Mouse (Mus musculus): ENCODE measurements around the gene Aox4. TPM values are rescaled to one million over a fixed set of nuclear protein-coding genes. Genes with fewer than 3 reads are reported as not detected.

Aox4 gene
- polyA plus RNA-seq, 1 experiment from 2014 or later = 0.07 TPM

- no peaks in the 10 kb centered on the region for H3K4me1 ChIP-seq (replicated peaks; ENCODE audit: control insufficient read depth, insufficient read depth, low read length)
- 77% methylated on average over 13 of the region's 13 CpGs for whole genome bisulfite sequencing
- H3K27me3 ChIP-seq (ENCODE audit: control insufficient read depth, insufficient read depth, low read length) = no peaks in the 10 kb centered on the region
- no peak overlapping the region for H3K9ac ChIP-seq (ENCODE audit: low read length)
- no peak overlapping the region for H3K27ac ChIP-seq (ENCODE audit: low read depth, low read length)
- DNase-seq (ENCODE audit: low spot score) = no peak
- no peak for ATAC-seq (replicated peaks; ENCODE audit: low FRiP score)
- no peak overlapping the region for H3K4me3 ChIP-seq (ENCODE audit: low read depth, low read length)
- H3K9me3 ChIP-seq (ENCODE audit: control insufficient read depth, low read length) = no peaks in the 10 kb centered on the region
- no peak overlapping the region for H3K4me2 ChIP-seq (ENCODE audit: low read depth, low read length, severe bottlenecking)
- no peaks in the 10 kb centered on the region for H3K36me3 ChIP-seq (ENCODE audit: control insufficient read depth, insufficient read depth, low read length)
These were observed 70.9 kb downstream of the Aox4 start for GRCm38 (mm10) chr1:58280939-58281624.

GRCm38 (mm10) chr1:58281625-58281988 is 71.4 kb downstream of the Aox4 start:
- H3K36me3 ChIP-seq (ENCODE audit: control insufficient read depth, insufficient read depth, low read length) = no peaks in the 10 kb centered on the region

GRCm38 (mm10) chr1:58284505-58284904 is 74.3 kb downstream of the Aox4 start:
- Histone ChIP-seq H3K4me2 (ENCODE audit: low read depth, low read length, severe bottlenecking) (no peak overlapping the region), H3K9me3 (ENCODE audit: control insufficient read depth, low read length) (no peaks in the 10 kb centered on the region), H3K36me3 (ENCODE audit: control insufficient read depth, insufficient read depth, low read length) (no peaks in the 10 kb centered on the region), H3K4me3 (ENCODE audit: low read depth, low read length) (no peak overlapping the region), H3K9ac (ENCODE audit: low read length) (no peak overlapping the region), H3K4me1 (replicated peaks; ENCODE audit: control insufficient read depth, insufficient read depth, low read length) (no peaks in the 10 kb centered on the region), H3K27me3 (ENCODE audit: control insufficient read depth, insufficient read depth, low read length) (no peaks in the 10 kb centered on the region), H3K27ac (ENCODE audit: low read depth, low read length) (no peak overlapping the region)
- DNase-seq (ENCODE audit: low spot score) = no peak
- no peak for ATAC-seq (replicated peaks; ENCODE audit: low FRiP score)
- WGBS = 70% methylated on average over 7 of the region's 7 CpGs

More at GRCm38 (mm10) chr1:58281625-58281988, 71.4 kb downstream of the Aox4 start:
- Histone ChIP-seq H3K4me3 (ENCODE audit: low read depth, low read length) (no peak overlapping the region), H3K9ac (ENCODE audit: low read length) (no peak overlapping the region), H3K9me3 (ENCODE audit: control insufficient read depth, low read length) (no peaks in the 10 kb centered on the region), H3K4me2 (ENCODE audit: low read depth, low read length, severe bottlenecking) (no peak overlapping the region), H3K27ac (ENCODE audit: low read depth, low read length) (no peak overlapping the region), H3K27me3 (ENCODE audit: control insufficient read depth, insufficient read depth, low read length) (no peaks in the 10 kb centered on the region), H3K4me1 (replicated peaks; ENCODE audit: control insufficient read depth, insufficient read depth, low read length) (no peaks in the 10 kb centered on the region)
- ATAC-seq (replicated peaks; ENCODE audit: low FRiP score) (no peak), DNase-seq (ENCODE audit: low spot score) (no peak)
- 72% methylated on average over 4 of the region's 4 CpGs for WGBS

GRCm38 (mm10) chr1:58288091-58288490 is 77.9 kb downstream of the Aox4 start:
- Histone ChIP-seq H3K36me3 (ENCODE audit: control insufficient read depth, insufficient read depth, low read length) (no peaks in the 10 kb centered on the region), H3K27me3 (ENCODE audit: control insufficient read depth, insufficient read depth, low read length) (no peaks in the 10 kb centered on the region), H3K4me3 (ENCODE audit: low read depth, low read length) (no peak overlapping the region), H3K9me3 (ENCODE audit: control insufficient read depth, low read length) (no peaks in the 10 kb centered on the region), H3K27ac (ENCODE audit: low read depth, low read length) (no peak overlapping the region), H3K4me2 (ENCODE audit: low read depth, low read length, severe bottlenecking) (no peak overlapping the region), H3K9ac (ENCODE audit: low read length) (no peak overlapping the region), H3K4me1 (replicated peaks; ENCODE audit: control insufficient read depth, insufficient read depth, low read length) (no peaks in the 10 kb centered on the region)
- WGBS = 86% methylated on average over 3 of the region's 3 CpGs
- ATAC-seq (replicated peaks; ENCODE audit: low FRiP score) (no peak), DNase-seq (ENCODE audit: low spot score) (no peak)

GRCm38 (mm10) chr1:58289863-58290469 is 79.8 kb downstream of the Aox4 start:
- Histone ChIP-seq H3K4me1 (replicated peaks; ENCODE audit: control insufficient read depth, insufficient read depth, low read length) (no peaks in the 10 kb centered on the region), H3K9ac (ENCODE audit: low read length) (no peak overlapping the region), H3K27ac (ENCODE audit: low read depth, low read length) (no peak overlapping the region), H3K4me3 (ENCODE audit: low read depth, low read length) (no peak overlapping the region), H3K9me3 (ENCODE audit: control insufficient read depth, low read length) (no peaks in the 10 kb centered on the region), H3K36me3 (ENCODE audit: control insufficient read depth, insufficient read depth, low read length) (no peaks in the 10 kb centered on the region), H3K4me2 (ENCODE audit: low read depth, low read length, severe bottlenecking) (no peak overlapping the region), H3K27me3 (ENCODE audit: control insufficient read depth, insufficient read depth, low read length) (no peaks in the 10 kb centered on the region)
- ATAC-seq (replicated peaks; ENCODE audit: low FRiP score) (no peak), DNase-seq (ENCODE audit: low spot score) (no peak)
- WGBS = 38% methylated on average over 16 of the region's 16 CpGs

- Histone ChIP-seq H3K27ac (ENCODE audit: low read depth, low read length) (no peak overlapping the region), H3K9ac (ENCODE audit: low read length) (no peak overlapping the region), H3K4me3 (ENCODE audit: low read depth, low read length) (no peak overlapping the region), H3K36me3 (ENCODE audit: control insufficient read depth, insufficient read depth, low read length) (no peaks in the 10 kb centered on the region), H3K9me3 (ENCODE audit: control insufficient read depth, low read length) (no peaks in the 10 kb centered on the region), H3K27me3 (ENCODE audit: control insufficient read depth, insufficient read depth, low read length) (no peaks in the 10 kb centered on the region), H3K4me2 (ENCODE audit: low read depth, low read length, severe bottlenecking) (no peak overlapping the region), H3K4me1 (replicated peaks; ENCODE audit: control insufficient read depth, insufficient read depth, low read length) (no peaks in the 10 kb centered on the region)
- DNase-seq (ENCODE audit: low spot score) (no peak), ATAC-seq (replicated peaks; ENCODE audit: low FRiP score) (no peak)
- WGBS = 70% methylated on average over 13 of the region's 13 CpGs
These were observed 81.5 kb downstream of the Aox4 start for GRCm38 (mm10) chr1:58291394-58292300.

GRCm38 (mm10) chr1:58294730-58295129 is 84.5 kb downstream of the Aox4 start:
- Histone ChIP-seq H3K9me3 (ENCODE audit: control insufficient read depth, low read length) (no peaks in the 10 kb centered on the region), H3K27ac (ENCODE audit: low read depth, low read length) (no peak overlapping the region), H3K4me3 (ENCODE audit: low read depth, low read length) (no peak overlapping the region), H3K36me3 (ENCODE audit: control insufficient read depth, insufficient read depth, low read length) (no peaks in the 10 kb centered on the region), H3K9ac (ENCODE audit: low read length) (no peak overlapping the region), H3K4me2 (ENCODE audit: low read depth, low read length, severe bottlenecking) (no peak overlapping the region), H3K4me1 (replicated peaks; ENCODE audit: control insufficient read depth, insufficient read depth, low read length) (no peaks in the 10 kb centered on the region), H3K27me3 (ENCODE audit: control insufficient read depth, insufficient read depth, low read length) (no peaks in the 10 kb centered on the region)
- WGBS = 82% methylated on average over 5 of the region's 5 CpGs
- DNase-seq (ENCODE audit: low spot score) (no peak), ATAC-seq (replicated peaks; ENCODE audit: low FRiP score) (no peak)

- Histone ChIP-seq H3K4me1 (replicated peaks; ENCODE audit: control insufficient read depth, insufficient read depth, low read length) (no peaks in the 10 kb centered on the region), H3K36me3 (ENCODE audit: control insufficient read depth, insufficient read depth, low read length) (no peaks in the 10 kb centered on the region), H3K27ac (ENCODE audit: low read depth, low read length) (no peak overlapping the region), H3K9ac (ENCODE audit: low read length) (no peak overlapping the region), H3K9me3 (ENCODE audit: control insufficient read depth, low read length) (no peaks in the 10 kb centered on the region), H3K4me2 (ENCODE audit: low read depth, low read length, severe bottlenecking) (no peak overlapping the region), H3K4me3 (ENCODE audit: low read depth, low read length) (no peak overlapping the region), H3K27me3 (ENCODE audit: control insufficient read depth, insufficient read depth, low read length) (no peaks in the 10 kb centered on the region)
- ATAC-seq (replicated peaks; ENCODE audit: low FRiP score) (peak; percentile 67; the same call in 1 of the 2 replicates), DNase-seq (ENCODE audit: low spot score) (peak; percentile 76)
- 4% methylated on average over 7 of the region's 7 CpGs for WGBS
These were observed 86.1 kb downstream of the Aox4 start for GRCm38 (mm10) chr1:58296278-58296677.

All from forebrain, embryonic 11.5 days (tissue).